In genomic region chr8:122376365-122377231, GRCm38 (mm10) we compare ENCODE assay signal across 8 mouse cellular contexts. TPM values are rescaled to one million over a fixed set of nuclear protein-coding genes. Genes with fewer than 3 reads are reported as not detected.
DNase-seq lines count a peak whose midpoint lies in the region; ATAC-seq lines count a peak whose summit lies in the region.

TSS of gene Zc3h18 (plus strand) at chr8:122376609.

- peaks cover 20% of the 10 kb centered on the region for H3K4me1 ChIP-seq in hindbrain, embryonic 12.5 days

- WGBS in hindbrain, embryonic 12.5 days: under 1% methylated on average over 91 of the region's 107 CpGs

- peak within 1 kb of the TSS; percentile 89 for H3K9ac ChIP-seq in hindbrain, embryonic 12.5 days

- H3K27me3 ChIP-seq in hindbrain, embryonic 12.5 days: no peaks in the 10 kb centered on the region

- peak; percentile 100 for DNase-seq in NIH3T3 (ENCODE audit: low read depth)
- DNase-seq in cerebellum, postnatal 10 days: peak; percentile 100
- peak; percentile 99 to 100 for DNase-seq in frontal cortex, postnatal 10 days (ENCODE audit: low spot score in 2 of 2)
- DNase-seq in layer of hippocampus, postnatal 14 days (ENCODE audit: low spot score in 2 of 2): peak; percentile 99 to 100
- peak; percentile 100 for DNase-seq in lung, postnatal 14 days
- peak; percentile 98 for DNase-seq in retina, adult 2 months (ENCODE audit: low read depth, low spot score)
- DNase-seq in thymus, postnatal 36 days: peak; percentile 99 to 100

- H3K27ac ChIP-seq in hindbrain, embryonic 12.5 days: peak within 1 kb of the TSS; percentile 91

- H3K36me3 ChIP-seq in hindbrain, embryonic 12.5 days: peaks cover 10% of the 10 kb centered on the region

- H3K9me3 ChIP-seq in hindbrain, embryonic 12.5 days (replicated peaks): no peaks in the 10 kb centered on the region

- peak within 1 kb of the TSS; percentile 91 for H3K4me2 ChIP-seq in hindbrain, embryonic 12.5 days (replicated peaks)

- ATAC-seq in hindbrain, embryonic 12.5 days (ENCODE audit: low FRiP score): peak; percentile 93

- H3K4me3 ChIP-seq in hindbrain, embryonic 12.5 days: peak within 1 kb of the TSS; percentile 97

RNA-seq across cellular contexts. Expression of gene Zc3h18, which starts in this region (rescaled TPM):
- 64.0 and 64.4 TPM in 2 replicates for polyA plus RNA-seq in hindbrain, embryonic 12.5 days (2016; fragmentation: Nextera tagmentation; extraction: Ambion mirVana)
- 10 to 100 TPM; 35.4 to 39.2 TPM for total RNA-seq in layer of hippocampus, postnatal 14 days (2021)

Comparison
In these comparisons a context has a peak if more than half of its experiments do, and no peak if none do; other contexts are left out.
1. Peak in every context shown above with its lines: DNase-seq, ATAC-seq, H3K4me3 ChIP-seq and H3K27ac ChIP-seq.